Comparison of ENCODE assay signal across 23 mouse cellular contexts in genomic region chr4:21684341-21684970, GRCm38 (mm10). TPM values are rescaled to one million over a fixed set of nuclear protein-coding genes. Genes with fewer than 3 reads are reported as not detected.
DNase-seq lines count a peak whose midpoint lies in the region; ATAC-seq and TF ChIP-seq lines count a peak whose summit lies in the region.
"Had no signal": no experiment of that assay in that cellular context is flagged by ENCODE, and none has a peak within 500 bp of the region (broad histone marks: within the 10 kb centered on the region; RNA-seq: fewer than 3 reads in every experiment).

No protein-coding gene starts in this region.

- peak; percentile 92 for DNase-seq in midbrain, embryonic 11.5 days (ENCODE audit: low spot score, missing footprints)
- peak; percentile 33 for DNase-seq in embryonic facial prominence, embryonic 10.5 days (ENCODE audit: low spot score)
- no peak for DNase-seq in hindbrain, postnatal 0 days (ENCODE audit: low spot score)
- DNase-seq in left cerebral cortex, postnatal 25 days (ENCODE audit: low spot score in 2 of 2) = no peak
- no peak for DNase-seq in cerebellum, postnatal 36 days
- no peak for DNase-seq in layer of hippocampus, adult 2 months (ENCODE audit: low spot score in 2 of 2)
- DNase-seq: adrenal gland, adult 8-10 months; cerebellum, adult 11-12 months; heart, adult 11 months; kidney, postnatal 4 days; liver; liver, postnatal 0 days; right cerebral cortex, adult 18-20 months had no signal

- H3K27ac ChIP-seq in midbrain, embryonic 11.5 days (ENCODE audit: low read depth, low read length) = no peak overlapping the region
- H3K27ac ChIP-seq in midbrain, embryonic 16.5 days (ENCODE audit: low read length) = no peak overlapping the region
- H3K27ac ChIP-seq in embryonic facial prominence, embryonic 10.5 days (replicated peaks) = no peak overlapping the region
- no peak overlapping the region for H3K27ac ChIP-seq in hindbrain, postnatal 0 days
- H3K27ac ChIP-seq in neural tube, embryonic 13.5 days (replicated peaks) = no peak overlapping the region
- H3K27ac ChIP-seq in layer of hippocampus, adult 2 months = no peak overlapping the region
- H3K27ac ChIP-seq: forebrain, embryonic 15.5 days had no signal

- H3K4me1 ChIP-seq in midbrain, embryonic 11.5 days (ENCODE audit: control insufficient read depth, insufficient read depth, low read length) = peaks cover 11% of the 10 kb centered on the region
- peaks cover 7% of the 10 kb centered on the region for H3K4me1 ChIP-seq in midbrain, embryonic 16.5 days (ENCODE audit: control insufficient read depth, insufficient read depth, low read length)
- H3K4me1 ChIP-seq in embryonic facial prominence, embryonic 10.5 days = peaks cover 17% of the 10 kb centered on the region
- H3K4me1 ChIP-seq in hindbrain, postnatal 0 days (ENCODE audit: insufficient read depth, low read length) = no peaks in the 10 kb centered on the region
- H3K4me1 ChIP-seq in neural tube, embryonic 13.5 days (replicated peaks) = peaks cover 39% of the 10 kb centered on the region

- no peak overlapping the region for H3K9ac ChIP-seq in midbrain, embryonic 11.5 days (ENCODE audit: low read length)
- no peak overlapping the region for H3K9ac ChIP-seq in midbrain, embryonic 16.5 days (ENCODE audit: low read depth, low read length)
- H3K9ac ChIP-seq in hindbrain, postnatal 0 days (replicated peaks; ENCODE audit: low read length) = no peak overlapping the region
- H3K9ac ChIP-seq in neural tube, embryonic 13.5 days = peak overlapping the region; percentile 52
- H3K9ac ChIP-seq: forebrain, embryonic 15.5 days; liver, postnatal 0 days had no signal

- no peak for ATAC-seq in midbrain, embryonic 11.5 days (ENCODE audit: low FRiP score)
- no peak for ATAC-seq in midbrain, embryonic 16.5 days
- ATAC-seq in hindbrain, postnatal 0 days = no peak
- ATAC-seq in neural tube, embryonic 13.5 days (ENCODE audit: low read depth) = no peak
- ATAC-seq: forebrain, embryonic 15.5 days; inflammation-experienced regulatory T-cells, adult 6 months; liver, postnatal 0 days had no signal

- no peak for TF ChIP-seq CTCF in hindbrain, postnatal 0 days (IDR thresholded peaks at IDR 0.05; ENCODE audit: low read depth)
- no peak for TF ChIP-seq CTCF in layer of hippocampus, adult 2 months (conservative IDR thresholded peaks at IDR 0.05)

- peaks cover 97% of the 10 kb centered on the region for H3K27me3 ChIP-seq in midbrain, embryonic 11.5 days (ENCODE audit: control insufficient read depth, insufficient read depth, low read length)
- H3K27me3 ChIP-seq in midbrain, embryonic 16.5 days (ENCODE audit: control insufficient read depth, insufficient read depth, low read depth, low read length) = peaks cover 72% of the 10 kb centered on the region
- H3K27me3 ChIP-seq in embryonic facial prominence, embryonic 10.5 days (replicated peaks; ENCODE audit: low read depth, poor library complexity, severe bottlenecking) = peaks cover 100% of the 10 kb centered on the region
- H3K27me3 ChIP-seq in hindbrain, postnatal 0 days (ENCODE audit: insufficient read depth, low read length) = peaks cover 86% of the 10 kb centered on the region
- peaks cover 98% of the 10 kb centered on the region for H3K27me3 ChIP-seq in neural tube, embryonic 13.5 days

- intact Hi-C loops in left cerebral cortex, postnatal 25 days (cut with DNase I) = loop anchor here (10.0 kb wide), 1 partner anchor 810 kb away; no protein-coding TSS in a partner anchor

- no peaks in the 10 kb centered on the region for H3K9me3 ChIP-seq in midbrain, embryonic 11.5 days (ENCODE audit: control insufficient read depth, low read length)
- H3K9me3 ChIP-seq in midbrain, embryonic 16.5 days (replicated peaks; ENCODE audit: control insufficient read depth, low read length, poor library complexity, severe bottlenecking) = no peaks in the 10 kb centered on the region
- H3K9me3 ChIP-seq in embryonic facial prominence, embryonic 10.5 days = no peaks in the 10 kb centered on the region
- no peaks in the 10 kb centered on the region for H3K9me3 ChIP-seq in hindbrain, postnatal 0 days (ENCODE audit: low read length)
- H3K9me3 ChIP-seq in neural tube, embryonic 13.5 days = no peaks in the 10 kb centered on the region
- H3K9me3 ChIP-seq: forebrain, embryonic 15.5 days had no signal

- H3K36me3 ChIP-seq in midbrain, embryonic 11.5 days (ENCODE audit: control insufficient read depth, insufficient read depth, low read length) = no peaks in the 10 kb centered on the region
- H3K36me3 ChIP-seq in midbrain, embryonic 16.5 days (ENCODE audit: control insufficient read depth, insufficient read depth, low read length) = no peaks in the 10 kb centered on the region
- no peaks in the 10 kb centered on the region for H3K36me3 ChIP-seq in embryonic facial prominence, embryonic 10.5 days (replicated peaks)
- H3K36me3 ChIP-seq in hindbrain, postnatal 0 days (ENCODE audit: insufficient read depth, low read length) = no peaks in the 10 kb centered on the region
- H3K36me3 ChIP-seq in neural tube, embryonic 13.5 days = no peaks in the 10 kb centered on the region
- H3K36me3 ChIP-seq: forebrain, embryonic 15.5 days had no signal

- 2% methylated on average over 14 of the region's 14 CpGs for WGBS in midbrain, embryonic 11.5 days
- under 1% methylated on average over 14 of the region's 14 CpGs for WGBS in midbrain, embryonic 16.5 days
- WGBS in embryonic facial prominence, embryonic 10.5 days = 3% methylated on average over 14 of the region's 14 CpGs
- 4% methylated on average over 14 of the region's 14 CpGs for WGBS in hindbrain, postnatal 0 days
- WGBS in neural tube, embryonic 13.5 days = under 1% methylated on average over 14 of the region's 14 CpGs

- no peak overlapping the region for H3K4me3 ChIP-seq in midbrain, embryonic 11.5 days (ENCODE audit: low read depth, low read length)
- H3K4me3 ChIP-seq in midbrain, embryonic 16.5 days (ENCODE audit: low read depth, low read length) = no peak overlapping the region
- no peak overlapping the region for H3K4me3 ChIP-seq in embryonic facial prominence, embryonic 10.5 days
- H3K4me3 ChIP-seq in hindbrain, postnatal 0 days (ENCODE audit: low read length) = peak overlapping the region; percentile 7; the same call in 1 of the 2 replicates
- H3K4me3 ChIP-seq in neural tube, embryonic 13.5 days = peak overlapping the region; percentile 36
- no peak overlapping the region for H3K4me3 ChIP-seq in layer of hippocampus, adult 2 months
- H3K4me3 ChIP-seq: forebrain, embryonic 15.5 days had no signal

- no peak overlapping the region for H3K4me2 ChIP-seq in midbrain, embryonic 11.5 days
- H3K4me2 ChIP-seq in midbrain, embryonic 16.5 days (ENCODE audit: low read length) = no peak overlapping the region
- H3K4me2 ChIP-seq in hindbrain, postnatal 0 days (ENCODE audit: low read depth, low read length) = no peak overlapping the region
- H3K4me2 ChIP-seq in neural tube, embryonic 13.5 days = peak overlapping the region; percentile 52
- H3K4me2 ChIP-seq: forebrain, embryonic 15.5 days had no signal

RNA-seq across cellular contexts. Expression of gene Prdm13, which starts 1.3 kb away (rescaled TPM):
- 0.15 and 0.25 TPM in 2 replicates for polyA plus RNA-seq in midbrain, embryonic 11.5 days (2014; fragmentation: Nextera tagmentation; extraction: Ambion mirVana)
- 0.24 and 0.32 TPM in 2 replicates for polyA plus RNA-seq in midbrain, embryonic 16.5 days (2015; fragmentation: Nextera tagmentation; extraction: Ambion mirVana)
- 0.52 TPM in 1 of 2 replicates, not detected in the other for polyA plus RNA-seq in embryonic facial prominence, embryonic 10.5 days (2016; fragmentation: Nextera tagmentation; extraction: Ambion mirVana)
- 12.4 and 14.5 TPM in 2 replicates for total RNA-seq in hindbrain, postnatal 0 days (2014; rRNA removed)
- polyA plus RNA-seq in hindbrain, postnatal 0 days (2015; fragmentation: Nextera tagmentation; extraction: Ambion mirVana) = 1.3 and 1.5 TPM in 2 replicates
- 1.4 and 2.0 TPM in 2 replicates for polyA plus RNA-seq in neural tube, embryonic 13.5 days (2015; fragmentation: Nextera tagmentation; extraction: Ambion mirVana)
- not detected for total RNA-seq in left cerebral cortex, postnatal 25 days (2021)
- not detected for total RNA-seq in layer of hippocampus, adult 2 months (2021)
- total RNA-seq: adrenal gland, adult 8-10 months; gastrocnemius, adult 8-10 months; layer of hippocampus, postnatal 14 days; left cerebral cortex, postnatal 10 days; neutrophil, adult 5-6 weeks had no signal
- polyA plus RNA-seq: heart, embryonic 16.5 days; inflammation-experienced regulatory T-cells, adult 6 months; kidney, embryonic 14.5 days; liver, postnatal 0 days had no signal

RNA-seq across cellular contexts. Expression of gene Ccnc, which starts 43.0 kb away (rescaled TPM):
- 89.6 and 102 TPM in 2 replicates for polyA plus RNA-seq in midbrain, embryonic 11.5 days (2014; fragmentation: Nextera tagmentation; extraction: Ambion mirVana)
- 75.0 and 78.6 TPM in 2 replicates for polyA plus RNA-seq in midbrain, embryonic 16.5 days (2015; fragmentation: Nextera tagmentation; extraction: Ambion mirVana)
- polyA plus RNA-seq in embryonic facial prominence, embryonic 10.5 days (2016; fragmentation: Nextera tagmentation; extraction: Ambion mirVana) = 46.6 TPM in 2 replicates
- total RNA-seq in hindbrain, postnatal 0 days (2014; rRNA removed) = 28.0 and 29.4 TPM in 2 replicates
- polyA plus RNA-seq in hindbrain, postnatal 0 days (2015; fragmentation: Nextera tagmentation; extraction: Ambion mirVana) = 60.7 and 67.2 TPM in 2 replicates
- polyA plus RNA-seq in neural tube, embryonic 13.5 days (2015; fragmentation: Nextera tagmentation; extraction: Ambion mirVana) = 69.8 and 72.8 TPM in 2 replicates
- total RNA-seq in left cerebral cortex, postnatal 25 days (2021) = 10 to 100 TPM; 38.1 to 40.6 TPM
- total RNA-seq in layer of hippocampus, adult 2 months (2021) = 10 to 100 TPM; 35.2 to 37.9 TPM

Comparison
In these comparisons a context has a peak if more than half of its experiments do, and no peak if none do; other contexts are left out.
1. DNase-seq: peak in midbrain, embryonic 11.5 days (single experiment) and embryonic facial prominence, embryonic 10.5 days (single experiment); none in hindbrain, postnatal 0 days (single experiment), left cerebral cortex, postnatal 25 days (0 of 2), cerebellum, postnatal 36 days (0 of 2) and layer of hippocampus, adult 2 months (0 of 2).
2. H3K4me3 ChIP-seq: peak in hindbrain, postnatal 0 days (single experiment) and neural tube, embryonic 13.5 days (single experiment); none in midbrain, embryonic 11.5 days (single experiment), midbrain, embryonic 16.5 days (single experiment), embryonic facial prominence, embryonic 10.5 days (single experiment) and layer of hippocampus, adult 2 months (single experiment).